Mouse (Mus musculus): Measurements from ENCODE around the gene Actrt2.

Gene Actrt2

DNA sequence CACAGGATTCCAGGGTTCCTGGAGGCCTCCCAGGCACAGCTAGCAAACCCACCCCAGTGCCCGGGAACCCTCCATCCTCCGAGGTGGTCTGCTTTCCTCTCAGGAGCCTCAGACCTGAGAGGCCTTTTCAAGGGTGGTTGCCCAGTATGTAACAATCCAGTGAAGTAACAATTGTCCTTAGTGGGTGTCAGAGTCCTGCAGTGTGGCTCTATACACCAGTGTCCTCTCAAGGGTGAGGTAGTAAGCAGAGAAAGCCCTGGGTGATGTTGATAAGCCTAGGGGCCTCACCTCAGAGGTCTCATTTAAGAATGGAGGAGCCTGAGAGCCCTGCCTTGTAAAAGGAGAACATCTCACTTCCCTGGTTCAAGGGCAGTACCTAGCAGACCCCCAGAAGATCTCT lies at the start of gene Actrt2:
Gene Actrt2, minus strand, starts transcription at position 101 of the 400 bp plus-strand sequence.
- no peak for DNase-seq (ENCODE audit: low spot score)

DNA sequence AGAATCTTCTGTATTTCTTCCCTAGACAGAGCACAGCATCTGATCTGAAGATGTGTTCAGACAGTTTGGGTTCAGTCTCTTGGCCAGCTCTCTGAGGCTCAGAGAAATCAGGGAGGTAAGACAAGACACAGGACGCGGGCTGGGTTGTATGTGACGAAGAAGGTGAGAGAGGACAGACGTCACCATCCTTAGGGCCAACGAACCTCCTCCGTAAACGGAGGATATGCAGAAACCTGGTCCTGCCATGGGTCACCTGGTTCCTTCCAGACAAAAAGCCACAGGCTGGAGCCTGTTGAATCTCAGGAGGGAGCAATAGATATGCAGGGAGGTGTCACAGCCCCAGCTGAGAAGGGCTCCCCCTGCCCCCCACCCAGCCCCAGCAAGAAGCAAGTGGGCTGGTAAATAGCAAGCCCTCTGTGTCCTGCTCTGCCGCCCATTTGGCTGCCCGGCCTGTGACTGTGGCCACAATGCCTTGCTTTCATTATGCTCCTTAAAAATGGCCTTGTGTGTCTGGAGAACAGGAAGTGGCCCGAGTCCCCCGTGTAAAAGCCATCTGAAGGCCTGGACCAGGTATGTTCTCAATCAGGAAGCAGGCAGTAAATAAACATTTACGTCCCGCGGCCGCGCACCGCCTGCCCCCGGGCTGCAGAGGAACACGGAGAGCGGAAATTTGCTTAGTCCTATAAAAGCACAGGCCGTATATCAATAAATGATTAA lies 41.9 kb upstream of the Actrt2 start:
- no peak for DNase-seq (ENCODE audit: low spot score)

GRCm38 (mm10) chr4:154708811-154709210 lies 41.1 kb upstream of the Actrt2 start:
- DNase-seq (ENCODE audit: low spot score), result no peak

- no peak for DNase-seq (ENCODE audit: low spot score)
Measured at GRCm38 (mm10) chr4:154708223-154708622, 40.6 kb upstream of the Actrt2 start.

- no peak for DNase-seq (ENCODE audit: low spot score)
Measured at GRCm38 (mm10) chr4:154707521-154707920, 39.9 kb upstream of the Actrt2 start.

- DNase-seq (ENCODE audit: low spot score), result no peak
Measured at GRCm38 (mm10) chr4:154706442-154706841, 38.8 kb upstream of the Actrt2 start.

DNA sequence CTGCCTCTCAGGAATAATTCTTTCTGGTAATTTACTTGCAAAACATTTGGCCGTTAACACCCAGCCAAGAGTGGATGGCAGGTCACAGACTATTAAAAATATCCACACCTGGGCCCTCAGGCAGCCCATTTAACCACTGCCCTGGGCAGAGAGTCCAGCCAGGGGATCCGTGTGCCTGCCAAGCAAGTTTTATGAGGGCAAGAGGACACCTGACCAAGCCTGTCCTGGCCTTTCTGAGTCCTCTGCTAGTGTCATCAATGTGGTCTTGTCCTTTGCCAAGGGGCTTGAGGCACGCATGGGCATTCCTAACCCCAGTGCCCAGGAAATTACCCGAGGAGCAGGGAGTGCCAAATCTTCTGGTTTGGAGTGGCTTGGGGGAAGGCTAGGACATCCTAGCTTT lies 38.0 kb upstream of the Actrt2 start:
- DNase-seq (ENCODE audit: low spot score), result no peak

GRCm38 (mm10) chr4:154705056-154705455 lies 37.4 kb upstream of the Actrt2 start:
- no peak for DNase-seq (ENCODE audit: low spot score)

DNA sequence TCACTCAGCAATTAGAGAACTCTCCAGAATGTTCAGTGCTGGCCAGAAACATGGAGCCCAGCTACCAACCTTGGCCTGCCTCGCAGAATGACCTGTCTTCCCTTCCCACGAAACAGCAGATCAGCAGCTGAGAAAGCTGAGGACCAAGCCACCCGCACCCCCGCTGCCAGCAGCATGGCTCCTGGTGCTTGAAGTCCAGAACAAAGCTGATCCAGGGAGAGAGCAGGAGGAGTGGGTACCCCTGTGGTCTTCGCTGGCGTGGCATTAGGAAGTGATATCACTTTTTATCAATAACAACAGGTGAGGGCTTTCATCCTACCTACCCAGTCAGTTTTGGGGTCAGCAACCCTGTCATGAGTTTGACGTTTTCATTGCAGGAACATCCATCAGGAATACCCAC lies 36.9 kb upstream of the Actrt2 start:
- no peak for DNase-seq (ENCODE audit: low spot score)

GRCm38 (mm10) chr4:154703426-154704070 lies 35.9 kb upstream of the Actrt2 start:
- no peak for DNase-seq (ENCODE audit: low spot score)

DNA sequence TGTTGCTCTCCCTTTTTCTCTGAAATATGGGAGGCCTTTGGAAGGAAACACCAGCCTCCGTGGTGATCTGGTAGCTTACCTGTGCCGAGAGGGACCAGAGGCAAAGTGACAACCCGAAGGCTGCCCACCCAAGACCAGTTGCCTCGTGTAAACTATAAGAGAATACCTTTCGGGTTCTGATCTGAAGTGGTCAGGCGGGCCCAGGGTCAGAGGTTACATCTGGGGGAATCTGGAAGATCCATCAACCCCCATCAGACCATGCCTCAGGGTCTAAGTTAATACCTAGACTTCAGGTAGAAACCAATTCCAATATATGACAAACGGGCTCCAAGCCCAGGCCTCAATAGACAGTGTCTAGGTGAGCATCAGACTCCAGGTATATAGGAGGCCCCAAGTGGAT lies 35.3 kb upstream of the Actrt2 start:
- no peak for DNase-seq (ENCODE audit: low spot score)

DNA sequence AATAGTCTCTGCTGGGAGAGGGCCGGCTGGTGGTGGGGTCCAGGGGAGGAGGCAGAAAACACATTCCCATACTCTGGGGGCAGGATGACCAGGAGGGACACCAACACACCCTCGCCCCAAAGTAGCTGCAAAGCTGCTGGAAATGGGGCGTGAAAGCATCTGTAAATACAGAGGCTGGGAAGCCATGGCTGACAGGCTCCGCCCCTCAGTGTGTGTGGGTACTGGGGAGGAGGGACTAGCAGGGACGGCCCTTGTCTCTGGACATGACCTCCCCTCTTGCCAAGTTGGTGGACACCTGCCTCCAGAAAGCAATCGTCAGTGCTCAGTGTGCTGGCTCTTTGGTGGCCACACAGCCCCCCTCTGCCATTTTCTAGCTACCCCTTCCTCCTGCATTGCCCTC lies 34.5 kb upstream of the Actrt2 start:
- DNase-seq (ENCODE audit: low spot score), result no peak

GRCm38 (mm10) chr4:154700921-154701412 lies 33.3 kb upstream of the Actrt2 start:
- no peak for DNase-seq (ENCODE audit: low spot score)

GRCm38 (mm10) chr4:154700436-154700835 lies 32.8 kb upstream of the Actrt2 start:
- no peak for DNase-seq (ENCODE audit: low spot score)

GRCm38 (mm10) chr4:154699236-154699635 lies 31.6 kb upstream of the Actrt2 start:
- no peak for DNase-seq (ENCODE audit: low spot score)

DNA sequence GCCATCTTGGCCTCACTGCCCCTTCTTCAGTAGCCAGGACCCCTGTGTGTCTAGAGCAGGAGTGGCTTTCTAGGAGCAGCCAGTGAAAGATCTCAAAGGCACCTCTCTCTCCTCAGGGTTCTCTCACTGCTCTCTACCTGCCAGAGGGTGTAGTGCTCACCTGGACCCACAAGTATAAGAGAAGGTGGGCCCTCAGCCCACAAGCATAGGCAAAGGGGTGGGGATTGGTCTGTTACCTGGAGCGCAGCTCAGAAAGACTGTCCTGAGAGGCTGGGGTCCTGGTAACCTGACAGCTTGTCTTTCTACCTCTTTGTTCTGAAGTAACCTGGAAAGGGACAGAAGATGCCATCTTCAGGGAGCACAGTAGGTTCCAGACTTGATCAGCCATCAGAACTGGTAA lies 31.0 kb upstream of the Actrt2 start:
- DNase-seq (ENCODE audit: low spot score), result no peak

DNA sequence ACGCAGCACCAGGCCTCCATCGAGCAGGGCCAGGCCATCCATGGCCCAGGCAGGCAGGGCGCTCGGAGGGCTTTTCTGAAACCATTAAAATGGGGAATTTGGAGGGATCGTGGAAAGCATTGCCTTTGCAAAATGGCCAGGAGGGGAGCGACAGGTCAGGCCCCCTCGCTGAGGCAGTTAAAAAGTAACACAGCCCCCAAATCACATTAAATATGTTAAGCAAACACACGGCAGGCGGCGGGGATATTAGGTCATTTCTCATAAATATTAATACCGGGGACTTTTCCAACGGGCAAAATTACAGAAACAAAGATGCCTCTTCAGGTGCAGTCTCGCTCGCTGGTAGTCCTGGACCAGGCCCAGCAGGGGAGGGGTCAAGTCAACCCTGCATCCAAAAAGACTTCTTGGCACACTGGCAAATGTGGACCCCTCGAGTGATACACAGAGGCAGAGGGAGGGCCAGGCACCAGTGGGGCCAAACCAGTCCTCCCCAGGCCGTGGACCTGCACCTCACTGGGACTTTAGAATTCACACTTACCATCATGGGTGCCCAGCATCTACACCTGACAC lies 30.4 kb upstream of the Actrt2 start:
- DNase-seq (ENCODE audit: low spot score), result no peak

DNA sequence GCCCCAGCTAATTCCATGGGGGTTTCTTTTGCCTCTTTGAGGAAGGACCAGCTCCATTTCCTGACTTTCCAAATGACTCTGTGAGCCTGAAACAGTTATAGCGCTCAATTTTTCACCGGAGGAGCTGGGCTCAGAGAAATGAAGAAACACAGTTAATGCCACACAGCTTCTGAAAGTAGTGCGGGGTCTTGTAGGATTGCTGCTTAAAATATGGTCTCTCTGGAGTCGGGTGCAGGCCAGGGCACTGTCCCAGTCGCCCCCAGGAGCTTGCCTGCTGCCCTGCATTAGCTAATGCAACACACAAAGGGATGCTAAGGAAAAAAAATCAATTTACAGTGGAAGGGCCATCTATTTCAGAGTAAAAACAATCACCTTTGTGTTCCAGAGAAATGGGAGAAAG lies 29.8 kb upstream of the Actrt2 start:
- DNase-seq (ENCODE audit: low spot score), result no peak

DNA sequence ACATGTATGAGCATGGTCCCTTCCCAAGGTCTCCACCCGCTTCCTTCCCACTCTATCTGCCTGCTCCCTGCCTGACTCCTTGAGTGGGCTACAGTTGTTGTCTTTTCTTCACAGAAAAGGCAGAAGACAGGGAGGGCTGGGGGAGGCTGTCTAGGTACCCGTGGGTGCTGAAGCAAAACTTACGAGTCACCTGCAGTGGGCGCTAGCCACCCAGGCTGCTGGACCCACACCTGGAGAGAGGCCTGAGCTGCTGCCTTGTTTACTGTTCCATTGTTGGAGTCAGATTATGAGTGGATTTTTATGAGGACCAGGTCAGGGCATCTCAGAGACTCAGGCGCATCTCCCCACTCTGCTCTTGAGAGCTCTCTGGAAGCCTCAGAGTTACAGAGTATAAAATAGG lies 28.9 kb upstream of the Actrt2 start:
- no peak for DNase-seq (ENCODE audit: low spot score)

DNA sequence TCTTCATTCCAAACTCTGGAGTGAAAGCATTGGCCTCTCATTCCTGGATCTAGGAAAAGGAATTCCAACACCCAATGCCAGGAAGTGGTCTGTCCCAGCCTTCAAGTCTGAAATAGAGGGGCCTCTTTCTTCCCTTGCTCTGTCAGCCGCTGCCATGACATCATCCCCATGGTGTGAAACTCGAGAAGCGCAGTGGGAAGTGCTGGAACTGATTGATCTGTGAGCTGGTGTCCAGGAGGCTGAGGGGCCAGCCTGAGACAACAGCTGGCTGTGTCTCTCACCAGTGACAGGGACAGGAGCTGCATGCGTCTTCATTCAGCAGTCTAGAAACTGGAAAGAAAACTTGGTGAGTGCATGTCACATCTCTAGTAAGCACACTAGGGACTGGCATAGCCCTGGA lies 28.5 kb upstream of the Actrt2 start:
- DNase-seq (ENCODE audit: low spot score), result no peak

GRCm38 (mm10) chr4:154694361-154694760 lies 26.7 kb upstream of the Actrt2 start:
- DNase-seq (ENCODE audit: low spot score), result no peak

GRCm38 (mm10) chr4:154693348-154694015 lies 25.8 kb upstream of the Actrt2 start:
- DNase-seq (ENCODE audit: low spot score), result no peak
